Mouse (Mus musculus): ENCODE data around the gene Gm30083. TPM values are rescaled to one million over a fixed set of nuclear protein-coding genes. Genes with fewer than 3 reads are reported as not detected.

Gm30083 gene
- total RNA-seq (2021): not detected
- long read RNA-seq, experiment 1: 0 reads
- long read RNA-seq, experiment 2: 0 reads

DNA sequence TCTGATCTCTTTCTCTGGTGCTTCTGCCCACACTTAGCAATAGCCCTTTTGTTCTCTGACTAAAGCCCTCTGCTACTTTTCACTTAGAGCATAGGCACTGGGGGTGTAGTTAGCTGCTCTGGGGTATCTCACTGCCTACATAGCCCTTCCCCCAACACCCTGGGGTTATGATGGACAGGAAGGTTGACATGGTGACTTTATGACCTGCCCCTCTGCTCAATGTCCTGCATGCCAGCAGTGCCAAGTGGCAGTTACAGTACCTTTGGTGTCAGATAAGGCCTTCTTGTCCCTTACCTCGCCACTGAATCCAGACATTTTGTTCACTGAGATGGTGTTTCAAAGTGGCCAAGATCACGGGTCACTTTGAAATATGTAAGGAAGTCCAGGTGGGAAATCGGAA lies at the start of gene Gm30083:
Gm30083 (minus strand) TSS at position 120 of the 400 bp plus-strand sequence.
- no peak for DNase-seq (ENCODE audit: low spot score)

DNA sequence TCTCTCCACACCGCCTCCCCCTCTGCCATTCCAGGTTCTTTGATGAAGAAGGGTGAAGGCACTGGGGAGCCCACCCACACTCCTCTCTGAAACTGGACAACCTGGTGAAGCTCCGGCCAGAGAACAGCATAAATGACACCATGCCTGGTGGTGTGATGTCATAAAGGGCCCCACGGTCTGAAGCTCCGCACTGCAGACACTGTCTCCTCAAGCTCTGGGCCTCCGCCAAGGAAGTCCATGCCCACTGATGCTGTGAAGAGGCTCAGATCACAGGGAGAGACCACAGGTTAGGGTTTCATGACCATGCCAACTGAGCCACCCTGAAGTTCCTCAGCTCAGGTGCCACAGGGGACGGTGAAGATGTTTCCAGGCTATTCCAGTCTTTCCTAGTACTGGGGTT lies 37.5 kb upstream of the Gm30083 start, which contains the start of gene Antxrl:
Antxrl (plus strand) TSS at position 192 of the 400 bp plus-strand sequence.
- no peak for DNase-seq (ENCODE audit: low spot score)

DNA sequence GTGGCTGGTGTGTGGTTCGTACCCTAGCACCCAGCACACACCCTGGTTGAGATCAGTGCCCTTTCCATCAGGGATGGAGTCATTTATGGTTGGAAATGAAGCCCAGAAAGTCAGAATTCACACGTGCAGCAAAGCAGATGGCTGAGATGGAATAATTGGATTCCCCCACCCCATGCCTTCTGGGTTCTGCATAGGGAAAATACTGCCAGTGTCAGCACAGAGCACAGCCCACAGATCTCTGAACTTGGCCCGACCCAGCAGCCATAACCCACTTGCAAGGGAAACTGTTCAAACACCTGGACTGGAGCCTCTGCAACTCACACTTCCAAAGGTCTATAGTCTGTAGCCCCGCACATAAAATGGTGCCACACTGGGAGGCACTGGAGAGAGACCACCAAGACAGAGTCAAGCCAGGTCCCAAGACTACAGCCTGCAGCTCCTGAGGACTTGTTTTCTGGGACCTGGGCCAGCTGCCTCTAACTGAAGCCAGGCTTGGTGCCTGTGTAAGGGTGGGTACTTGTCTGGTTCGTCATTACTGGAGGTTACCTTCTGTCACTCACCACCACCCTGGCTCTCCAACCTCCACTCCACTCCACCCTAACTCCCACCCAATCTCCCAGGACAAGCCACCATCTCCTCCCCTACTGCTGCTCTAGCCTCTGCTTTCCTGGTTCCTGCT lies 35.3 kb upstream of the Gm30083 start:
- no peak for DNase-seq (ENCODE audit: low spot score)

DNA sequence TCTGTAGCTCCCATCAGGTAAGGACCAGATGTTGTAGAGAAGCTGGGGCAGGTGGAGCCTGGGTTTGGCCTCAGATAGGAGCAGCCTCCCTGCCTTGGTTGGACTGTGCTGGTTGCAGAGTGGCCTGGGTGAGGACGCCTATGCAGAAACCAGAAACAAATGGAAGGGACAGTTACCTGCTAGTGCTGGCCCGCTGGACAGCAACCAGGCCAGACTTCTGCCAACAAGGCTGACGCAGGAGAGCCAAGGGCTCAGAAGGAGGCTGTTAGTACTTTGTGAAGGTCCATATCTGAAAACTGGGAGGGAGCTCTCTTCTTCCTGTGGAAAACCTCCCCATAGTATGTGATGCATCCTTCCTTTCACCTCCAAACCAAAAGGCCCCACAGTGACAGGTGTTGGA lies 28.4 kb upstream of the Gm30083 start:
- no peak for DNase-seq (ENCODE audit: low spot score)

DNA sequence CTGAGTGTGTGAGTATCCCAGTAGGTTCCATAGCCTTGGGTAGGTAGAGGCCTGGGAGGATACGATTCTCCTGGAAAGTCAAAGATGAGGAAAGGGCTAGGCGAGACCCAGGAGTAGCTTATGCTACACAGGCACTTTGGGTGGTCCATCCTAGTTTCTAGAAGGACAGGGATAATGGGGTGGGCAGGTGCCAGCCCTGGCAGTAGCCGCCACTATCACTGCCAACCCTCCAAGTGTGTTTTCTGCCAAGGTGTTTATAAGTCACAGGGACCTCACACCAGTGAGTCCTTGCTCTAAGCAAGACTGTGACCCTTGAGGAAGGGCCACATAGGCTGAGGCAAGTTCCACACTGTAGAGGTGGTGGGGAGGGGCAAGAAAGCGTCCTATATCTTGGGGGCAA lies 26.3 kb upstream of the Gm30083 start:
- DNase-seq (ENCODE audit: low spot score): no peak

DNA sequence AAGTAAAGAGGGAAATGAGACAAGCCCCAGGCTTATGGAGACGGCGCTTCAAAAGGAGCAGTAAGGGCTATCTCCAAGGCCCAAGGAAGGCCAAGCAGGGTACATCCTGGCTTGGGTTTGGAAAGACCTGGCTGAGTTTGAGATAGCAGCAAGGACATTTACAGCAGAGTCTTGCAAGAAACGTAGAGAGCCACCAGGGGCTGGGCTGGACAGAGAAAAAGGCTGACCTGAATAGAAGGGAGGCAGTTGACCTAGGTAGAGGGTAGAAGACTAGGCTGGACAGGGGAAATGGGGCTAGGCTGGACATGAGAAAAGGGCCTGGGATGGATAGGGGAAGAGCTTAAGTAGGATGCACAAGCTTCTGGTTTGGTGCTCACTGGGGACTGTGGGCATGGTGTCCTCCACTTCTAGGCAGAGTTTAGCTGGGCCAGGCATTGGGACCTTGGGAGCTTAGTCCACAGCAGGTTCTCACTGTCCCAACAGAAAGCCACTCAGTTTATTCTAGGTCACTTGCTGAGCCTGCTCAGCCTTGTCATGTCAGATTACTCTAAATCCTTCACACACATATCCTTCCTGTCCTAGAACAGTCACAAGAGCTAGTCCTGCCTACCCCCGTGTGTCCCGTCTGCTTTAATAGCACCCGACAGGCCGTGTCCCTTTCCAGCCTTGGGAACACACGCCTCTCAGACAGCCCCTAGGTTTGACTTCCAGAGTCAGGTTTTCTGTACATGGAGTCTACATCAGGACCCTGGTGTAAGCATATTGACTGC lies 19.0 kb upstream of the Gm30083 start:
- no peak for DNase-seq (ENCODE audit: low spot score)

DNA sequence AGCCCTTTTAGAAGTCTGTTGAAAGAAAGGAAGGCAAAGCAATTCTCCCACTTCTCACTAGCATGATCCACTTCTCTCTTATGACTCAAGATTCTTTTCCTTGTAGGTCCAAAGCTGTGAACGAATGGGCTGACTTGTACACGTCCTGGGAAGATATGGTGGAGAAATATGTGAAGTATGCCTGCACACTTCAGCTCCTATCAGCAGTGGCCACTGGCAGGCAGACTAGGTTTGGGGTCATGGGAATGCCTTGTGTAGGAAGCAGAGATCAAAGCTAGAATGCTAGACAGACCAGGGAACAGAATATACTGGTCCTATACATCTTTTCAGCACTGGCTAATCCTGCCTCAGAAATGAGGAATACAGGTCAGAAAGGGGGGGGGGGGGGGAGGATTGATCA lies 11.7 kb upstream of the Gm30083 start:
- DNase-seq (ENCODE audit: low spot score): no peak

DNA sequence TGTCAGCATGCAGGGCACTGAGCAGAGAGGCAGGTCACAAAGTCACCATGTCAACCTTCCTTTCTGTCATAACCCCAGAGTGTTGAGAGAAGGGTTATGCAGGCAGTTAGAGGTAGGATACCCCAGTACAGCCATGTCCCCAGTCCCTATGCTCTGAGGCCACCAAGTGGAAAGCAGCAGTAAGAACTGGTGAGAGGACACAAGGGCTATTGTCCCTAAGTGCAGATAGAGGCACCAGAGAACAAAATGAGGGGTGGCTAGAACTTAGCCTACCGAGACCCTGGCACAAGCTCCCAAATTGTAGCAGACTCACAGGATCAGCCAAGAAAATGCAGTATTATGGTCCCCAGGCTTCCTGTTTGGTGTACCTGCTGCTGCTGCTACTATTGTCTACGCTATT lies 2.0 kb upstream of the Gm30083 start:
- DNase-seq (ENCODE audit: low spot score): no peak

DNA sequence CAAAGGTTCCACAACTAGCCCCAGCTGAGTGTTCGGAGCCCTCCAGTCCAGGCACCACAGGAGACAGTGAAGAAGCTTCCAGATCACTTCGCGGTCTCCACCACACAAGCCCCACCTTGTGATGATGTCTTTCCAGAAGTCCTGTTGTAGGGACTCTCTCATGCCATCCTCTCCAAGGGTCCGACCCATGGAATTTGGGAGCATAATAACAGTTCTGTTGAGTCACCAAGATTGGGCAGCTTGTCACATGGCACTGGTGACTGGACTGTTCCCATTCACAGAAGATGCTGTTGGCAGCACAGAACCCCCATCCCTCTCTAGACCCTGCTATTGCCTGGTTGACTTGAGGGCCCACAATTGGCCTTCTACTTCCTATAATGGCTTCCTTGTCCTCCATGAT lies 1.4 kb upstream of the Gm30083 start, which contains the start of gene Gm5460:
Gm5460 (plus strand) TSS at position 378 of the 400 bp plus-strand sequence.
- DNase-seq (ENCODE audit: low spot score): no peak

DNA sequence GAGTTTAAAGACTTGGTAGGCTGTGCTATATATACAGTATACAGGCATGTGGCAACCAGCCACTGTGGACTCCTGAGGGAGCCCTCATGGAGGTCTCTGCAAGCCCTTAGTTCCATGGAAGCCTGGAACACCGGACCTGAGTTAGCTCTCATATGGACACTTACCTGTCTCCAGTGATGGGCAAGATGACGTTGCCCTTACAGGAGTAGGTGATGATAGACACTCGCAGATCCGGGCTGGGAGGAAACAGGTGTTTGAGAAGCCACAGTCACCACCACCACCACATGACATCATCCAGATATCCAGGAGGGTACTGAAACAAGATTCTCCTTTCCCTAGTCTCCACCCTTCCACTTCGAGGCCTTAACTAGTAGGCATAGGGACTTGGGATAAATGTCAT lies 12.6 kb downstream of the Gm30083 start:
- DNase-seq (ENCODE audit: low spot score): no peak

DNA sequence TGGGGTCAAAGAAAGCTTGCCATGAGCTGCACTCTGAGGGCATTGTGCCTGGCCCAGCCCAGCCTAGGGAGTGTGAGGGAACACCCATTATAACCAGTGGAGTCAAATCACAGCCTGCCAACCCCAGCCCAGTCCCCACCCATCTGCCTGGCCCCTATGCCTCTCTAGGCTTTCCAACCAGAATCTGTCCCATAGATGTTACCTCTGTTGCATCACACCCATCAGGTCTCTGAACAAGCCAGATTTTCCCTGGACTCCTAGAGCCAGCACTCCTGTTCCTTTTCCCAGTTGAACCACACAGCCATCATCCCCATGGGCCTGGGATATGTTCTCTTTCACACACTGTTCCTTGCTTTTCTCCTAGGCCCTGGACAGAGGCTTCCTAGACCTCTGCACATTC lies 13.5 kb downstream of the Gm30083 start:
- no peak for DNase-seq (ENCODE audit: low spot score)

DNA sequence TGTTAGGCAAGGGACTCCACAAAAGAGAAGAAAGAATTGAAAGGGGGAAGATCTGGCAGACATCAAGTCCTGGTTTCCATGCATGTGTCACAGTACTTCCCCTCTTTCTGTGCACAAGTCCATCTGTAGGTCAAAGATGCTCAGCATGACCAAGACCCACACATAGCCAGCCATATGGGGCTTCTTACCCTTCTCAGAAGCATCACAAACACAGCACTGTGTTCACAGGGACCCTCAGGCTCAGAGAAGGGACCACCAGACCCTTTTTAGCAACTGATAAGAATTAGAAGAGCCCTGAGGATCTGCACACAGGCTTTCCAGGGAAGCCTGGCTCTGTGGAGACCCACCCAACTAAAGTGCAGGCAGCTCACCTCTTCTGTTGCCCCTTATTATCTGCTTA lies 14.9 kb downstream of the Gm30083 start:
- DNase-seq (ENCODE audit: low spot score): no peak

DNA sequence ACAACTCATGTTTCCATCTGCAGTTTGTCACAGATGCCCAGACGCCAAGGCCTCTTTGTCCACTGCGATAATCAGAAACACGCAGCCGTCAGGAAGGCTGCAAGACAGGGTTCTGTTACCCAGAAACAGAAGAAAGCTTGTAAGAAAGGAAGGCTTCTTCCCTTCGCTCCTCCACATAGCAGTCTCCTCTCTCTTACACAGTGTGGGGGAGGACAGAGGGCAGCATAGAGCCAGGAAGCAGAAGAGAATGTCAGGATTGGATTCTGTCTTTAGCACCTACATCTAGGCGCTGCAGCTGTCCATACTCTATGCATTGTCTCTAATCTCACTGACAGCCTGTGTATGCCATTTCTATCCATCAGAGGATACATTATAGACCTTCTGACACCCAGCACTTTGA lies 17.6 kb downstream of the Gm30083 start:
- DNase-seq (ENCODE audit: low spot score): no peak

DNA sequence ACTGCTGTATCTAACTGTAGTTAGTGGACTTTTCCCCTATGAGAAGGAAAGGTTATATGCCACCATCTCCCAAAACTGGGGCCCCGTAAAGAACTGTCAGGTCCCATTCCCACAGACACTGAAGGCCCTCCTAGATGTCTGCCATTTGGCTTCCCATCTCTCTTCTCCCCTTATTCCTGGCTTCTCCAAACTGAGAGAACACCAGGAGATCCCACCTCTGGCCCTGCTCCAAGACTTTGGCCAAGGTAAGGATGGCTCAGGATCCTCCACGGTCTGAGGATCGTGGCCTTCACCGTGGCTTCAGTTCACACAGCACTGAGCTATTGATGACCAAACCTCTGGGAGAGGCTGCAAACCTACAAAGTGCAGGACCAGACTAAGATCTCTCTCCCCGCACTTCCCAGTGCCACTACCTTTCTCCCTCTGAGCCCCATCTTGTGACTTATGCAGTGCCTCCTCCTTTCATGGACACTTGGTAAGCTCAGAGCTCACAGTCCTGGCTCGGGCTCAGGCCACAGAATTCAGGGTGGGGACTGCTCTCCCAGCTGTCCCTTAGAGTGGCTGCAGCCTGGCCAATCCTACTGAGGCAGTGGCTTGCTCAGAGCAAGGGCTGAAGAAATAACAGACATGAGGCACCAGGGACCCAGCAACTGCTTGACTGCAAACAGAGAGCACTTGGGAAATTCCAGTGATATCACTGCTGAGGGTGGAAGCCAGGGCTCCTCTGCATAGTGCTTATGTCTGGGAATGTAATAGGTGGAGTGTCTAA lies 21.3 kb downstream of the Gm30083 start:
- no peak for DNase-seq (ENCODE audit: low spot score)

DNA sequence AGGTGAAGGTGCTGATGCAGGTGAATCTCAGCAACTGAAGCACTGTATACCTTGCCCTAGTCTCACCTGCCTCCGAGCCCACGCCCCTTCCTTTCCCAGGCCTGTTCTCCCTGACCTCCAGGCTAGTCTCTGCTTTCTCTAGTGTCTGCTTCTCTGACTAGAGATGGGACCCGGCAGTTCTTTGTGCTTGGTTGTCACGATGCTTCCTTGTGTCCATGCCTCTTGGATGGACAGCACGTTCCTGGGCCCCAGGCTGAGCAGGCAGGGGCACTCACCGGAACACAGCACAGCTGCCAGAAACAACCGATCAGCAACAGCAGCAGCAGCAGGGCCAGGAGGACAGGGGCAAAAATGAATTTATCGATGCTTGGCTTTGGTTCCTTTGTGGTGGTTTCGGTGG lies 21.9 kb downstream of the Gm30083 start:
- DNase-seq (ENCODE audit: low spot score): no peak

DNA sequence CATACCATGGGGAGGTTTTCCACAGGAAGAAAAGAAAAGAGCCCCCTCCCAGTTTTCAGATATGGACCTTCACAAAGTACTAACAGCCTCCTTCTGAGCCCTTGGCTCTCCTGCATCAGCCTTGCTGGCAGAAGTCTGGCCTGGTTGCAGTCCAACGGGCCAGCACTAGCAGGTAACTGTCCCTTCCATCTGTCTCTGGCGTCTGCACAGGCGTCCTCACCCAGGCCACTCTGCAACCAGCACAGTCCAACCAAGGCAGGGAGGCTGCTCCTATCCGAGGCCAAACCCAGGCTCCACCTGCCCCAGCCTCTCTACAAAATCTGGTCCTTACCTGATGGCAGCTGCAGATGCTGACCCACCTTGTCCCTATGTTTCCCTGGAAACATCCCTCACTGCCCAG lies 23.0 kb downstream of the Gm30083 start:
- no peak for DNase-seq (ENCODE audit: low spot score)

DNA sequence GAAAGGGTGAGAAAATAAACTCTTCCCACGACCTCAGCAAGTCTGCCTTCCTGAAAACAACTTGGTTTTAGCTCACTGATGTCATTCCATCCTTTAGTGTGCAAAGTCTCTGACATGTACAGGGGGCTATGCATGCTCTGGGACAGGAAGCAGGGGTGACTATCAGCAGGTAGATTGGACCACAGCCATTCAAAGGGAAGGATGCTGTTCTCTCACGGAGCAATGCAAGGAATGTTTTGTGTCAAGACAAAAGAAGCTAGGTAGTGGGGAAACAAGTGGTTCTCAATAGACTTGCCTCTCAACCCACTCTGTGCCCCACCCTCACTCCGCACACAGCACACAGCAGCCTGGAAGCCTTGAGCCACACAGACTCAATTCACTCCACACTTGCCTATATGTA lies 25.8 kb downstream of the Gm30083 start:
- no peak for DNase-seq (ENCODE audit: low spot score)

DNA sequence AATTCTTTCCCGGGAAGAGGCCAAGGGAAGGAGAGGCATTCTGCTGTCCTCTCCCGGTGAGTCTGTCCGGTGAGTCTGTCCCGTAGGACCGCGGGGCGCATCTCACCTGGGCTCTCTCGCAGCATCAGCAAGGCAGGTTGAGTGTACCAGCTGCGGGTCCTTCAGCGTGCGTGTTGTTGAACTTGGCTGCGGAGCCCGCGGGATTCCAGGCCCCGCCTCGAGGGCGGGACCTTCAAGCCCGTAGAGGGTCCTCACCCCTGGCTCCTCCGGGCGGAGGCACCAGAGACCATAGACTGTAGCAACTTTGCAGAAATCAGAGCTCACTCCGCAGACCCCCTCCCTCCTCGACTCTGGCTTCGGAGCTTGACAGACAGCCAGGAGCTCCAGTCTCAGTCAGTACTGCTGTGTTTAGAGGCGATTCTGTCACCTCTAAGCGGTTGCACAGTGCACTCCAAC lies 36.4 kb downstream of the Gm30083 start, which contains the start of gene Zfp488:
Zfp488 (minus strand) TSS at position 161 of the 456 bp plus-strand sequence.
- DNase-seq (ENCODE audit: low spot score): no peak

DNA sequence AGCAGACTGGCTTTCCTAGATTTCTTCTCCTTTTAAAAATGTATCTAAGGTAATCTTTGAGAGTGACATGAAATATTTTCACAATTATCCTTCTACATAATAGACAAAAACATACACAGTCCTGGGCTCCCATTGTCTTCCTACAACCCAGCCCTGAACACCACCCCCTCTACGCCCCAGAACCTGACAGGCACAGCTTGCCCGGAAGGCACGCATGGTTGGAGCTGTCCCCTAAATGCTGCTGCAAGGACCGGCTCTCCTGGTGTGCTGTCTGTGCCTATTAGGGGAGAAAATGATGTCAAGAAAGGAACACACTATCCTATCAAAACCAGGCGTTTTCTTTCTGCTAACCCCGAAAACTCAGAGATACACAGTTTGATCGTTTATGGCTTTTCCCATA lies 37.2 kb downstream of the Gm30083 start:
- no peak for DNase-seq (ENCODE audit: low spot score)

DNA sequence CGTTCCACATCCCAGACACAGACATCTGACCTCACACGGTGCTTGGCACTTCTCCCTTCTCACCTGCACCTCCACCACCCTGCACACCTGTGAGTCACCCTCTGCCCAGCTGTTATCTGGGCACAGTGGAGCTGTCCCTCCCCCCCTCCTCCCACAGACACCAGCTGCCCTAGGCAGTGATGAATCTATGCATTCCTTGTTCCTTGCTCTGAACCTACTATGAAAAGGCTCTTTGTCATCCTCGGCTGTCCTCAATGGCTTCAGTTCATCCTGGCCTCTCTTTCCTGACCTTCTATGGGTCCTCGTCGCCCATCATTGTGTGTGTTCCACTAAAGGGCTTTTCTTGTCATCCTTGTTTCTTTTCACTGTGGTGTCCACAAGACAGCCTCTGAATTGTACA lies 40.2 kb downstream of the Gm30083 start:
- DNase-seq (ENCODE audit: low spot score): no peak

DNA sequence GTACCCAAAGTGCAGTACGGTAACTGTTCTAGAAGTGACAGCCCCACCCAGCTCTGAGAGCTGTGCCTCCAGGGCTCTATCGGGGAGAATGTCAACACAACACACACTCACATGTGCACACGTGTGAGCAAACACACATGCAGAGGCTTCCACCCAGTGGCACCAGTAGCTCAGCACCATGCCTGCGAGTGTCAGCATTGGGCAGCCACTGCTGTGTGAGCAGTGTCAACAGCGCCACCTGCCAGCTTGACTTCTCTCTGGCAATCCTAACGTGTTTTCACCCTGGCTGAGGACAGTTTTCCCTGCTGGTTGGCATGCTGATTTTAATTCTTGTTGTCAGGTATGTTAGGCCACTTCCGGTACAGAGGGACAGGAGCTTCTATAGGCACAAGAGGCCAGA lies 42.3 kb downstream of the Gm30083 start:
- DNase-seq (ENCODE audit: low spot score): no peak

DNA sequence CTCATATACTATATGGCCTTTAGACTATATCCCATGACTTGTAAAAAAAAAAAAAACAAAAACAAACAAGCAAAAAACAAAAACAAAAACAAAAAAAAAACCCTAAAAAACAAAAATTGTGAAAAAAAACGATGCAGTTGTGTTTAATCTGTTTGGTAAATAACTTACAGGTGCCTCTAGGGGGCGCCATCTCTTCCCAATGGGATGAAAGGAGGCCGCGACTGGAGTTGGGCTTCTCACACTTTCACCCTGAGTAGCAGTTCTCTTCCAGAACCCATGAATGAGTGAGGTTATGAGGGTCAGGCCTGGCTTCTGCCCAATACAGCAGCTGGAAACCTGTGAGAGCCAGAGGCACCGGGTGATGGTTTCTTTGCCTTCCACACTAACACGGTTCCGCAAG lies 49.3 kb downstream of the Gm30083 start:
- DNase-seq (ENCODE audit: low spot score): no peak
